Mouse (Mus musculus) CH12.LX (cell line): Measurements from ENCODE around the gene Gmpr.
"Not testable (repeated sequence)": the region's sequence is repeated elsewhere in the genome, so short reads cannot be mapped to it uniquely, and the experiment has no call there.

Experiments
- BHLHE40 ChIP-seq: IDR thresholded peaks from 2 replicates; pipeline ENCODE4 v1.6.1; 2011; ENCODE audit warnings: mild to moderate bottlenecking, low read depth, low read length, improper control_type of control experiment
- CHD1 ChIP-seq: IDR thresholded peaks from 2 replicates; pipeline ENCODE4 v1.6.1; 2012; ENCODE audit warnings: low read depth, low read length, improper control_type of control experiment, inconsistent platforms
- CTCF ChIP-seq, 2 experiments: IDR thresholded peaks in 1 of 2; conservative IDR thresholded peaks in 1 of 2; 2 replicates each; pipeline ENCODE4 v1.5.1; 2011 to 2012; ENCODE audit warnings: low read depth in 2 of 2, low read length in 2 of 2, improper control_type of control experiment in 1 of 2, inconsistent platforms in 1 of 2, mild to moderate bottlenecking in 1 of 2, moderate library complexity in 1 of 2
- E2F4 ChIP-seq: IDR thresholded peaks from 2 replicates; pipeline ENCODE4 v1.6.1; 2011; ENCODE audit warnings: low read depth, low read length, improper control_type of control experiment; ENCODE audit not compliant: insufficient replicate concordance
- EP300 ChIP-seq: IDR thresholded peaks from 2 replicates; pipeline ENCODE4 v1.6.1; 2011; ENCODE audit warnings: low read length, improper control_type of control experiment
- IRF4 ChIP-seq: IDR thresholded peaks from 2 replicates; pipeline ENCODE4 v1.6.1; 2014; ENCODE audit warnings: low read depth, mild to moderate bottlenecking, inconsistent platforms, low read length, improper control_type of control experiment
- MAX ChIP-seq: IDR thresholded peaks from 2 replicates; pipeline ENCODE4 v1.6.1; 2011; ENCODE audit warnings: low read length, improper control_type of control experiment
- MYC ChIP-seq: IDR thresholded peaks from 2 replicates; pipeline ENCODE4 v1.6.1; 2011; ENCODE audit warnings: low read depth, mild to moderate bottlenecking, improper control_type of control experiment, low read length
- NRF1 ChIP-seq: IDR thresholded peaks from 2 replicates; pipeline ENCODE4 v1.6.1; 2014; ENCODE audit warnings: low read depth, mild to moderate bottlenecking, inconsistent platforms, low read length, improper control_type of control experiment, moderate library complexity
- POLR2A ChIP-seq: IDR thresholded peaks from 2 replicates; pipeline ENCODE4 v1.6.1; 2011; ENCODE audit warnings: low read depth, mild to moderate bottlenecking, improper control_type of control experiment, low read length
- USF1 ChIP-seq: IDR thresholded peaks from 2 replicates; pipeline ENCODE4 v1.6.1; 2014; ENCODE audit warnings: low read depth, mild to moderate bottlenecking, inconsistent platforms, low read length, improper control_type of control experiment
- ZC3H11A ChIP-seq: IDR thresholded peaks from 2 replicates; pipeline ENCODE4 v1.6.1; 2012; ENCODE audit warnings: low read depth, mild to moderate bottlenecking, inconsistent platforms, low read length, improper control_type of control experiment

GRCm38 (mm10) chr13:45483949-45484348 lies 23.3 kb upstream of the Gmpr start:
- TF ChIP-seq CTCF (conservative IDR thresholded peaks at IDR 0.05 in 1 of 2, IDR thresholded peaks at IDR 0.05 in 1 of 2; ENCODE audit: low read depth in 2 of 2, low read length in 2 of 2); IRF4; MAX; USF1; NRF1; MYC; ZC3H11A; E2F4; EP300; CHD1; BHLHE40; POLR2A: not testable (repeated sequence)
